Mouse (Mus musculus) lung, embryonic 15.5 days (tissue): ENCODE data around the gene Nup133. TPM values are rescaled to one million over a fixed set of nuclear protein-coding genes. Genes with fewer than 3 reads are reported as not detected.

Source experiments
- ATAC-seq: fragments of 200-750 bp; cut with Nextera tagmentation; 2 replicates; pipeline ENCODE4 v1.8.0; 2017; ENCODE audit warnings: moderate number of reproducible peaks, borderline replicate concordance; ENCODE audit not compliant: low FRiP score, low TSS enrichment; ENCODE audit errors: extremely low read depth
- H3K27ac ChIP-seq: fragments of 300-500 bp; sonication (generic); 2 replicates; pipeline ENCODE4 v1.5.1; 2015; ENCODE audit warnings: moderate library complexity, mild to moderate bottlenecking, inconsistent platforms
- H3K27me3 ChIP-seq: fragments of 300-500 bp; sonication (generic); 2 replicates; pipeline ENCODE4 v1.6.1; 2015; ENCODE audit warnings: inconsistent platforms
- H3K36me3 ChIP-seq: fragments of 300-500 bp; sonication (generic); 2 replicates; pipeline ENCODE4 v1.6.1; 2015; ENCODE audit warnings: inconsistent platforms
- H3K4me1 ChIP-seq: fragments of 300-500 bp; sonication (generic); 2 replicates; pipeline ENCODE4 v1.6.1; 2015; ENCODE audit warnings: inconsistent platforms
- H3K4me2 ChIP-seq: fragments of 300-500 bp; sonication (generic); 2 replicates; pipeline ENCODE4 v1.6.1; 2015; ENCODE audit warnings: inconsistent platforms, mild to moderate bottlenecking, moderate library complexity
- H3K4me3 ChIP-seq: fragments of 300-500 bp; sonication (generic); 2 replicates; pipeline ENCODE4 v1.5.1; 2015; ENCODE audit warnings: mild to moderate bottlenecking, inconsistent platforms
- H3K9ac ChIP-seq: fragments of 300-500 bp; sonication (generic); 2 replicates; pipeline ENCODE4 v1.6.1; 2015; ENCODE audit warnings: inconsistent platforms
- H3K9me3 ChIP-seq: fragments of 300-500 bp; sonication (generic); 2 replicates; pipeline ENCODE4 v1.6.1; 2016; ENCODE audit warnings: inconsistent platforms
- WGBS: fragments of 180-500 bp; shearing (Covaris S2); methylation state at CpG from one replicate; pipeline ENCODE4 v1.1.7; 2015; 5-methylcytosine and 5-hydroxymethylcytosine counted together
- polyA plus RNA-seq: library from polyadenylated mRNA; unstranded; fragments of >200 nt; fragmentation: Nextera tagmentation; extraction: Ambion mirVana; gene quantifications from 2 replicates; pipeline ENCODE4 v1.2.1, GENCODE M21; 2015

The Nup133 gene
- polyA plus RNA-seq, 1 experiment from 2014 or later = 42.5 TPM

DNA sequence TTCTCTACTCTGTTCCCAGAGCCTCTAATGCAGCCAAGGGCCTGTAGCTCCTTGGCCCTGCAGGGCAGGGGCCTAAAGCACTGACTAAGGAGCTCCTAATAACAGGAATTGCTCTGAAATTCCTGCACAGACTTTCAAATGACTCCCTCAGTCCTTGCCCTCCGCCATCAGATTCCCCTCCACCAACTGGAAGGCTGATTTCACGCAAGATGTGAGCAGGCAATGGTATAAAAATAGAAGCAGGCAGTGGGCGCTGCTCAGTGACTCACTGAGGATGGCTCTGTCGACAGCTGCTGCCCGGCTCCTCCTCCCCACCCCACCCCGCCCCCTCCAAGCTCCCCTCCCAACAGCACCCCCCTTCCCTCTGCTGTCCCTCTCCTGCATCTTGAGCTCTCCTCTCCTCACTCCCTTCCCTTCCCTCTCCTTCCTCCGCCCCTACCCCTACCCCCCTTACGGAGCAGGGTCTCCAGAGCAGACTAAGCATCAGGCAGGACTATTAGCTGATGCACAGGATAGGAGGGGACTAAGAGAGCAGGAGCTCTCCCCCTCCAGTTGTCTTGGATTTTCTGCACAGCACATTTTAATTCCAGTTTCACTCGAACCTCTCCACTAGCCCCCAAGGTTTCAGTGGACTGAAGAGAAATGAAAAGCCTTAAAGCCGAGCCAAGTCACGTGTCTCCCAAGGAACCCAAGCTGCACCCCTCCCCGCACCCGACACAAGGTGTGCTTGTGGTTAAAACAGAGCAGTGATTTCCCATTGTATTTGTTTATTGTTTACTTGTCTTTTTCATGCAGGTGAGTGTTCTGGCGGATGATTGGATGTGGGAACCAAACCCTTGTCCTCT, 64.1 kb downstream of the Nup133 start:
- H3K36me3 ChIP-seq = no peaks in the 10 kb centered on the region
- H3K4me3 ChIP-seq = no peak overlapping the region
- peak; percentile 35; the same call in 1 of the 2 replicates for ATAC-seq
- peaks cover 20% of the 10 kb centered on the region for H3K27me3 ChIP-seq
- H3K9me3 ChIP-seq = no peaks in the 10 kb centered on the region
- no peak overlapping the region for H3K9ac ChIP-seq
- whole genome bisulfite sequencing = 5% methylated on average over 13 of the region's 14 CpGs
- no peak overlapping the region for H3K27ac ChIP-seq
- H3K4me1 ChIP-seq = 0 out of 2 replicates have a peak, but pooled peaks cover 4% of the 10 kb centered on the region
- no peak overlapping the region for H3K4me2 ChIP-seq

DNA sequence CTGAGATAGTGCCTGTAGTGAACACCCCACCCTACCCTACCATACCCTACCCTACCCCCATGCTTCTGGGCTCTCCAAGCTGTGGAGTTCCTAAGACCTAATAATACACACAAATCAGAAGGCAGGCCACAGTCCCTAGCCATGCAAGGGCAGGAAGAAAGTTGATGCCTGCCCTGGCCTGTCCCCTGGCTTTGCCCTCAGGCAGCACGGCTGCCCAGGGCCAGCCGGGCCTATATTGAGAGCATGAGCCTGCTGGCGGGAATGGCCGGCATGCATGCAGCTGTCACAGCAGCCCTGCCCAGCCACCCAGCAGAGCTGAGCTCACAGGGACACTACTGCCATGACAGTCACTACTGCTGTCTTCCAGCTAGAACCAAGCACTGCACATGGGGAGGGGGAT, 66.0 kb downstream of the Nup133 start:
- ATAC-seq = no peak
- 68% methylated on average over 4 of the region's 4 CpGs for WGBS
- no peaks in the 10 kb centered on the region for H3K36me3 ChIP-seq
- H3K4me3 ChIP-seq = no peak overlapping the region
- H3K27me3 ChIP-seq = peaks cover 15% of the 10 kb centered on the region; the same call in 1 of the 2 replicates
- no peaks in the 10 kb centered on the region for H3K9me3 ChIP-seq
- 0 out of 2 replicates have a peak, but pooled peaks cover 4% of the 10 kb centered on the region for H3K4me1 ChIP-seq
- H3K27ac ChIP-seq = no peak overlapping the region
- no peak overlapping the region for H3K4me2 ChIP-seq
- H3K9ac ChIP-seq = no peak overlapping the region

DNA sequence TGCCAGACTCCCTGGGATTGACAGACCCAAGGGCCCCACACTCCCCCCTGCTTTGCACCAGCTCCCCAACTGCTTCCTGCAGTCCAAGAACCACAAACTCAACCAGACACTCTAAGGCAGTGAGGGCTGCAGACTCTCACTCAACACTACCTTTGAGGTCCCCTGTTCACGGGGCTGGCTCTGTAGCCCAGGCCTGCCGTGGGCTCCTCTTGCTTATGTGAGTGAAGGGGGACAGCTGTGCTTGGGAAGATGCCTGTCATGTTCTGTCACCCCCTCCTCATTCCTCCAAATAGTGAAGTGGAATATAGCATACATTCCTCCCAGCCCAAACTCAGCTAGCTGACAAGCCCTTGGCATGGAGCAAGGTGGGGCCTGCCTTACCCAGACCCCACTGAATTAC, 66.7 kb downstream of the Nup133 start:
- H3K4me1 ChIP-seq = 0 out of 2 replicates have a peak, but pooled peaks cover 4% of the 10 kb centered on the region
- no peaks in the 10 kb centered on the region for H3K36me3 ChIP-seq
- H3K27ac ChIP-seq = no peak overlapping the region
- 30% methylated on average over 2 of the region's 2 CpGs for WGBS
- no peak overlapping the region for H3K9ac ChIP-seq
- no peak overlapping the region for H3K4me2 ChIP-seq
- peaks cover 15% of the 10 kb centered on the region; the same call in 1 of the 2 replicates for H3K27me3 ChIP-seq
- no peaks in the 10 kb centered on the region for H3K9me3 ChIP-seq
- no peak overlapping the region for H3K4me3 ChIP-seq
- no peak for ATAC-seq

DNA sequence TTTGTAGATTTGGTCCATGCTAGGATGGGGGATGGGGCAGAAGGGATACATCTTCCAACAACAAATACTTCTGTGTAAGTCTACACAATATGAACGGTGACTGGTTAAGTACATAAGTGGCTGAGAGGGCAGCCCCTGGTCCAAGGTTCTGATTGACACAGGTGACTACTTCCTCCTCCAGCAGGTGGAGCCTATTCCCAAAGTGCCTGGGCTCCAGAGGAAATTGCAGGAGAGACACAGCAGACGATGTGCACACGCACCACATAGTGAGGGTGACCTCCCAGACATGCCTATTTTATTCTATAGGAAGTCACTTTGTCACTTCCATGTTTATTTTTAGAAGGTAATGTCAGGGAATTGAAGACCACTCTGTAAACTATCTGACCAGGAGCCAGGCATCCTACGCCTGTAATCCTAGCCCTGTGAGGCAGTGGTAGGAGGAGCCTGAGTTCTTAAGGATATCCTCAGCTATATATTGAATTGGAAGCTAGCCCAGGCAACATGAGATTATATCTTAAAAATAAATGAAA, 68.2 kb downstream of the Nup133 start:
- Histone ChIP-seq H3K4me1 (0 out of 2 replicates have a peak, but pooled peaks cover 4% of the 10 kb centered on the region), H3K4me2 (no peak overlapping the region), H3K27me3 (peaks cover 8% of the 10 kb centered on the region; the same call in 1 of the 2 replicates), H3K9me3 (no peaks in the 10 kb centered on the region), H3K4me3 (no peak overlapping the region), H3K36me3 (no peaks in the 10 kb centered on the region), H3K27ac (no peak overlapping the region), H3K9ac (no peak overlapping the region)
- ATAC-seq = no peak
- 25% methylated on average over 4 of the region's 4 CpGs for WGBS

DNA sequence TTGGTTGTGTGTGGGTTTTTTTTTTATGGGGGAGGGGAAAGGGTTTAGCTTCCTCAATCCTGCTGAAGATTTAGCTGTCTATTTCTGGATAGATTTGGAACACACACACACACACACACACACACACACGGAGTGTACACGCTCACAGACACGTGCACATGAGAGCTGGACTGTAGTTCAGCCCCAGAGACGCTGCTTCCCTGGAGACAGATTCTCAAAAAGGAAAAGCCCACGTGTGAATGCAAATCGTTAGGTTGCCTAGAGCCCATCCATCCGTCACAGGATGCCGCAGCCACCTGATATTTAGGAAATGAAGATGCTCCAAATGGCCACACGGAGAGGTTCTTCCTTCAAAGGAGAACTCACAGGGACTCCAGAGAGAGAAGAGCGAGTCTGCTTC, 68.8 kb downstream of the Nup133 start:
- 58% methylated on average over 10 of the region's 10 CpGs for WGBS
- no peak for ATAC-seq
- Histone ChIP-seq H3K4me1 (0 out of 2 replicates have a peak, but pooled peaks cover 4% of the 10 kb centered on the region), H3K4me2 (no peak overlapping the region), H3K9me3 (no peaks in the 10 kb centered on the region), H3K36me3 (no peaks in the 10 kb centered on the region), H3K9ac (no peak overlapping the region), H3K27ac (no peak overlapping the region), H3K27me3 (peaks cover 5% of the 10 kb centered on the region; the same call in 1 of the 2 replicates), H3K4me3 (no peak overlapping the region)

- no peaks in the 10 kb centered on the region for H3K9me3 ChIP-seq
- 40% methylated on average over 2 of the region's 2 CpGs for WGBS
- H3K36me3 ChIP-seq = no peaks in the 10 kb centered on the region
- no peak overlapping the region for H3K4me2 ChIP-seq
- no peak overlapping the region for H3K4me3 ChIP-seq
- no peaks in the 10 kb centered on the region for H3K4me1 ChIP-seq
- no peak overlapping the region for H3K9ac ChIP-seq
- no peak overlapping the region for H3K27ac ChIP-seq
- H3K27me3 ChIP-seq = no peaks in the 10 kb centered on the region
- ATAC-seq = no peak
These were observed 71.2 kb downstream of the Nup133 start for GRCm38 (mm10) chr8:123877865-123878264.

DNA sequence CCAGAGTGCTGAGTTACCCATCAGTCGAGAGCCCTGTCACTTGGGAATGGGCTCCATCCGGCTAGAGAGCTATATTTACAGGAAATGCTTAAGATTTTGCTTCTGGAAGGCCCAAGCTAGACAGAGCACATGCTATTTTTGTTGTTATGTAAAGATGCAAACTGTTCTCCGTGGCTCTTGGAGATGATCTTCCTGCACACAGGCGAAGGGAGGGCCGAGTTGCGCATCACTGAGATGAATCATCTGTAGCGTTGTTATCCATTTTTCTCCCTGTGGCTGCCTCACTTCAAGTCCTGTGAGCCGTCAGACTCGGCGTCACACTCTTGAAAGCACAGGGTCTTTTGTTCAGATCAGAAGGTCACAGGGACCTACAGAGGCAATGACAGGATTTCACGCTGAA, 74.7 kb downstream of the Nup133 start:
- ATAC-seq = no peak
- H3K9me3 ChIP-seq = no peaks in the 10 kb centered on the region
- H3K27ac ChIP-seq = no peak overlapping the region
- WGBS = 71% methylated on average over 11 of the region's 11 CpGs
- no peaks in the 10 kb centered on the region for H3K27me3 ChIP-seq
- H3K4me2 ChIP-seq = no peak overlapping the region
- H3K4me1 ChIP-seq = no peaks in the 10 kb centered on the region
- H3K36me3 ChIP-seq = no peaks in the 10 kb centered on the region
- no peak overlapping the region for H3K9ac ChIP-seq
- no peak overlapping the region for H3K4me3 ChIP-seq

DNA sequence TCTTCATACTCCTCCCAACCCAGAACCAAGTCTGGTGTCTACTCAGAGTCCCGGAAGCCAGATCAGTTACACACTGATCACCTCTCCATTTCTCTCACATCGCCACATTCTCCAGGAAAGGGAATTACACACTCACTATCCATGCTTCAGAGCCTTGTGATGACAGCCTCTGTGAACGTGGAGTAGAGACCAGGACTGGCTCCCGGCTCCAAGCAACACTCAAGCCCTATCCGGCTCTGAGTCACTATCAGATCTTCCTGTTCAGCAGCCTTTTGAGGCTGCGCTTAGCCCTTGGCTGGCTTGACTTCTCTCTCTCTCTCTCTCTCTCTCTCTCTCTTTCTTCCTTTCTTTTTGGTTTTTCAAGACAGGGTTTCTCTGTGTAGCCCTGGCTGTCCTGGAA, 75.7 kb downstream of the Nup133 start:
- Histone ChIP-seq H3K9me3 (no peaks in the 10 kb centered on the region), H3K9ac (no peak overlapping the region), H3K27ac (no peak overlapping the region), H3K4me2 (no peak overlapping the region), H3K36me3 (no peaks in the 10 kb centered on the region), H3K4me3 (no peak overlapping the region), H3K27me3 (no peaks in the 10 kb centered on the region), H3K4me1 (no peaks in the 10 kb centered on the region)
- no peak for ATAC-seq
- WGBS = 66% methylated on average over 6 of the region's 6 CpGs

DNA sequence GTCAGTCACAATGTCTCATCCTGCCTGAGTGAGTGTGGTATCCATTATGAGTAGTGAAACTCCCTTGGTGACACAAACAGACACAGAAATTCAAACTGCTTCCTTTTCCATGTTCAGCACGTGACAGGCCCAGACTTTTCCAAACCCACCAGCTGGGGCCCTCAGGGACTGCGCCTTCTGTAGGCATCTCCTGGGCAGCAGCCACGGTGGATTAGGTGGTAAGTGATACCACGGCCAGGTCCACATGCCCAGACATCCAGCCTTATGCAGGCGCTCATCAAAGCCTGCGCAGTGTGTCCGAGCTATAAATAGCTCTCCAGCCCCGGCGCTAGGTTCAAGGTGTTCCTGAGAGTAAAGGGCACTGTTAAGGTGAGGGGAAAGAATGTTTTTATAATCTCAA, 77.0 kb downstream of the Nup133 start:
- Histone ChIP-seq H3K4me1 (no peaks in the 10 kb centered on the region), H3K36me3 (no peaks in the 10 kb centered on the region), H3K4me3 (no peak overlapping the region), H3K9ac (no peak overlapping the region), H3K9me3 (no peaks in the 10 kb centered on the region), H3K27me3 (no peaks in the 10 kb centered on the region), H3K27ac (no peak overlapping the region), H3K4me2 (no peak overlapping the region)
- ATAC-seq = no peak
- WGBS = 66% methylated on average over 9 of the region's 9 CpGs

- 27% methylated on average over 5 of the region's 5 CpGs for WGBS
- no peak overlapping the region for H3K27ac ChIP-seq
- no peaks in the 10 kb centered on the region for H3K36me3 ChIP-seq
- ATAC-seq = no peak
- H3K9me3 ChIP-seq = no peaks in the 10 kb centered on the region
- H3K9ac ChIP-seq = no peak overlapping the region
- H3K4me3 ChIP-seq = no peak overlapping the region
- H3K4me1 ChIP-seq = no peaks in the 10 kb centered on the region
- peaks cover 31% of the 10 kb centered on the region for H3K27me3 ChIP-seq
- no peak overlapping the region for H3K4me2 ChIP-seq
These were observed 82.1 kb downstream of the Nup133 start for GRCm38 (mm10) chr8:123866971-123867370.

GRCm38 (mm10) chr8:123865786-123866185, 83.3 kb downstream of the Nup133 start:
- no peaks in the 10 kb centered on the region for H3K36me3 ChIP-seq
- H3K4me2 ChIP-seq = no peak overlapping the region
- no peak overlapping the region for H3K27ac ChIP-seq
- peaks cover 38% of the 10 kb centered on the region for H3K27me3 ChIP-seq
- no peaks in the 10 kb centered on the region for H3K9me3 ChIP-seq
- WGBS = 50% methylated on average over 7 of the region's 7 CpGs
- H3K4me1 ChIP-seq = no peaks in the 10 kb centered on the region
- no peak overlapping the region for H3K9ac ChIP-seq
- ATAC-seq = no peak
- no peak overlapping the region for H3K4me3 ChIP-seq

DNA sequence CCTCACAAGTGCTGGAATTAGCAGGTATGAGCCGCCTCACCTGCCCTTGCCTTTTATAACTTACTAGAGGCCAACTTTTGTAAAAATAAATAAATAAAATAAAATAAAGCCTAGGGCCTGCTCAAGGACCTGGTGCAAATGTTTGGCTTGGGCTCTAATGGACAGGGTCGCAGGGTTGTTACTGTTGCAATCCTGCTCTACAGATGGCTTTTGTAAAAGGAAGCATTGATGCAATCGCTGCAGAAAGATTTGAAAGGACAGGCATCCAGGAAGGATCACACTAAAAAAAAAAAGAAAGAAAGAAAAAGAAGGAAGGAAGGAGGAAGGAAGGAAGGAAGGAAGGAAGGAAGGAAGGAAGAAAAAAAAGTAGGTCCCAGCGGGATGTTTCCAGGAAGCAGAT, 88.7 kb downstream of the Nup133 start:
- Histone ChIP-seq H3K4me3 (peak overlapping the region; percentile 77), H3K4me1 (peaks cover 14% of the 10 kb centered on the region; the same call in 1 of the 2 replicates), H3K27me3 (peaks cover 50% of the 10 kb centered on the region), H3K9ac (0 out of 2 replicates have a peak overlapping the region, but pooled peaks have one; percentile 42), H3K27ac (no peak overlapping the region), H3K4me2 (peak overlapping the region; percentile 93), H3K36me3 (no peaks in the 10 kb centered on the region), H3K9me3 (no peaks in the 10 kb centered on the region)
- WGBS = 60% methylated on average over 4 of the region's 4 CpGs
- ATAC-seq = no peak
